Mouse (Mus musculus): ENCODE results near the gene Eftud2. TPM values are rescaled to one million over a fixed set of nuclear protein-coding genes. Genes with fewer than 3 reads are reported as not detected.

Gene Eftud2
- 87.3 and 98.5 TPM in 2 replicates for polyA plus RNA-seq (2015; fragmentation: Nextera tagmentation; extraction: Ambion mirVana)

DNA sequence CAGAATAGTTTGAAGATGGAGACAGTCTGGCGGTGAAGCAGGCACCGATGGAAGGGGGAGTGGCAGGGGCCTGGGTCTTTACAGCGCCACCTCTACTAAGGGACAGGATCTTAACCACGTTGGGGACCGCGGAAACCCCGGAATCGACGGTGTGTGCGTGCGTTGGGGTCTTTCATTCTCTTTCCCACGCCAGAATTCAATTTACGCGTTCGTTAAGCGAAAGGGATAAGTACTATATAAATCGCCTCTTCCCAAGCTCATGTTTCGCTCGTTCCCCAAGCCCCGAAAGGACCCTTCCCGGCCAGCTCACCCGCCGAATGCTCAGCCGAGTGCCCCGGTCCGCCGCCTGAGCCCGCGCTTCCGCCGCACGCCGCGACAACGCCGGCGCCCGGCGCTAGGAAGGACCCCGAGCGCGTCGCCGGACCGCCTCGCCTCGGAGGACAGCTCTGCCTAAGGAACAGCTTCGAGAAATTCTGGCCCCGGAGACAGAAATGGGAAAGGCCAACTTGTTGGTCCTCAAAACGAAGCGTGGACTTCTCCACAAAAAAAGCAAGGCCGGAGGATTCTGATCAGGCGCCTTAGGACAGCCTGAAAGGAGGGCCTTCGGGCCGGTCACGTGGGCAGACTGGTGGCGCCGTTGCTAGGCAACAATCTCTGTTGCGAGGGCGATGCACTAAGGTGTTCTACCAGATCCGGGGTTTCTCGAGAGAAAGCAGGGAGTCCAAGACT, at the start of gene Eftud2, which contains the start of gene Ccdc103:
Gene Eftud2 (minus strand): TSS at position 401 of the 729 bp plus-strand sequence.
Gene Ccdc103 (plus strand): TSS at position 620 of the 729 bp plus-strand sequence.
- Histone ChIP-seq H3K36me3 (ENCODE audit: control insufficient read depth, insufficient read depth) (peaks cover 9% of the 10 kb centered on the region; the same call in 1 of the 2 replicates), H3K4me1 (ENCODE audit: control insufficient read depth, low read depth, low read length) (peaks cover 23% of the 10 kb centered on the region), H3K4me3 (ENCODE audit: low read depth, low read length) (peak within 1 kb of the TSS; percentile 75), H3K27me3 (ENCODE audit: control insufficient read depth, insufficient read depth, low read depth, low read length) (peaks cover 4% of the 10 kb centered on the region), H3K9me3 (replicated peaks; ENCODE audit: control insufficient read depth, low read length) (no peaks in the 10 kb centered on the region), H3K27ac (ENCODE audit: low read length) (peak within 1 kb of the TSS; percentile 79), H3K4me2 (ENCODE audit: low read depth, low read length) (peak within 1 kb of the TSS; percentile 89), H3K9ac (ENCODE audit: low read depth, low read length) (peak within 1 kb of the TSS; percentile 80)
- under 1% methylated on average over 62 of the region's 62 CpGs for WGBS (ENCODE audit: insufficient replicate concordance)
- ATAC-seq (ENCODE audit: low read depth) = peak; percentile 91

DNA sequence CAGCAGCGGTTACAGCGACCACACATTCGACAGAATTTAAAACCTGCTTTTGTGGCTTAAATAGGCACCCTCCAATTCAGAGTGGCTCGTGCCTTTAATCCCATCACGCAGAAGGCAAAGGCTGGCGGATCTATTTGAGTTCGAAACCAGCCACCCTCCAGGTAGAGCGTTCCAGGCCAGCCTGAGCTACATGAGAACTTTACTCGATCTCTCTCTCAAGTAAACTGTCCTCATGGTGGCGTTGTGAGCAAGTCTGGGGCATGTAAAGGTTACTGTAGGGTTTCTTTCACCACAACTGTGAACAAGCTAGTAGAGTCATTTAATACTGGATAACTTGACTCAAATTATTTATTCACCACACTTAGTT, 44.5 kb upstream of the Eftud2 start:
- Histone ChIP-seq H3K4me1 (ENCODE audit: control insufficient read depth, low read depth, low read length) (peaks cover 18% of the 10 kb centered on the region), H3K4me2 (ENCODE audit: low read depth, low read length) (peak overlapping the region; percentile 63), H3K9ac (ENCODE audit: low read depth, low read length) (peak overlapping the region; percentile 95), H3K27me3 (ENCODE audit: control insufficient read depth, insufficient read depth, low read depth, low read length) (0 out of 2 replicates have a peak, but pooled peaks cover under 1% of the 10 kb centered on the region), H3K9me3 (replicated peaks; ENCODE audit: control insufficient read depth, low read length) (no peaks in the 10 kb centered on the region), H3K27ac (ENCODE audit: low read length) (peak overlapping the region; percentile 97), H3K4me3 (ENCODE audit: low read depth, low read length) (peak overlapping the region; percentile 94), H3K36me3 (ENCODE audit: control insufficient read depth, insufficient read depth) (peaks cover 9% of the 10 kb centered on the region)
- WGBS (ENCODE audit: insufficient replicate concordance) = under 1% methylated on average over 10 of the region's 10 CpGs
- peak; percentile 25 for ATAC-seq (ENCODE audit: low read depth)

DNA sequence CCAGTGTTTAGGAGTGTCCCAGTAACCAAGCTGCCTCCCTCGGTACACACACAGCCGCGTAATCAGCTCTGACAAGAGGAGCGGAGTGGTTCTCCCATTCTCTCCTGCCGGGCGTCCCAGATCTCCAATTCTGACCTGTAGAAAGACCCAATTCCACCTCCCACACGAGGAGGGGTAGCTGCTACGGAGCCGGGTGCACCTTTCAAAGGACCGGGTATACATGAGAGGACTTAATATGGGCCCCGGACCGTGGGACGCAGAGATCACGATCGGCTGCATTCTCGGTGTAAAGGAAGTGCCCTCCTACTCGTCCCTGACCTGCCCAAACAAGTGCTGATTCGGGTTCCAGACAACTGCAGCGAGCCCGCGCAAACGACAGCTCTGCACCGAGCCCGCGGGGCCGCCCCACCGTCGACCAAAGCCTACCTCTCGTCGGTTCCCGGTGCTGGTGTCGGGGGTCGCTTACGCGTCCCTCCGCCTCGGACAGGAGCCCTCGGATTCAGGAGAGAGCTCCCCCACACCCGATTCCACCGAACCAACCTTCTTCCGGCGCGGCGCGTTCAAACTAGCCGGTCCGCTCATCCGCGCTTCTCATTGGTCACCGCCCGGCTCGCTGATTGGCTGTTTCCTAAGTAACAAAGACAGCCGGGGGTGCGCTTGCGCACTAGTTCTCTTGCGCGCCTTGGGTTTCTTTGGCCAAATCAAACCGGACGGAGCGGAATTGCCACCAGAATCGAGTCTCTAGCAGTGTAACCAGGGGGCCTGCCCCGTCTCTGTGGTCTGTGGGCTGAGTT, 44.0 kb upstream of the Eftud2 start, which contains the start of gene Kif18b:
Gene Kif18b (minus strand): TSS at position 568 of the 794 bp plus-strand sequence.
- Histone ChIP-seq H3K27me3 (ENCODE audit: control insufficient read depth, insufficient read depth, low read depth, low read length) (no peaks in the 10 kb centered on the region), H3K36me3 (ENCODE audit: control insufficient read depth, insufficient read depth) (peaks cover 9% of the 10 kb centered on the region), H3K4me2 (ENCODE audit: low read depth, low read length) (peak within 1 kb of the TSS; percentile 74), H3K27ac (ENCODE audit: low read length) (peak within 1 kb of the TSS; percentile 97), H3K9ac (ENCODE audit: low read depth, low read length) (peak within 1 kb of the TSS; percentile 95), H3K4me1 (ENCODE audit: control insufficient read depth, low read depth, low read length) (peaks cover 18% of the 10 kb centered on the region), H3K4me3 (ENCODE audit: low read depth, low read length) (peak within 1 kb of the TSS; percentile 94), H3K9me3 (replicated peaks; ENCODE audit: control insufficient read depth, low read length) (no peaks in the 10 kb centered on the region)
- under 1% methylated on average over 62 of the region's 62 CpGs for WGBS (ENCODE audit: insufficient replicate concordance)
- ATAC-seq (ENCODE audit: low read depth) = peak; percentile 93

DNA sequence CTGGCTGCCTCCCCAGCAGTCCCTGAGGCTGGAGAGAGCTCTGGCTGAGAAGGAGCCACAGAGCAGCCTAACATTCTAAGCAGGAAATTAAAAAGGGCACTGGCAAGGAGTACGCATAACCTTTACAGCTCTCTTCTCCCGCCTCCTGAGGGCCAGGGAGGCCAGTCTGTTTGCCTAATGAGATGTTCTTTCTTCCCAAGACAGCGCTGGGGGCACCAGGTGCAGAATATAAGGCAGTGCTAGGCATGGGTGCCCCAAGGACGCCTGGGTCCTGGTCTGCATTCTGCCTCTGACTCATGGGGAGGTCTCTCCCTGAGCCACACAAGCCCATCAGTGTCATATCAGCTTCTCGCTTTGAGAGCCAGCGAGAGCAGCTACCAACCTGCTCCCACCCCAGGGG, 40.7 kb upstream of the Eftud2 start:
- H3K4me3 ChIP-seq (ENCODE audit: low read depth, low read length) = no peak overlapping the region
- WGBS (ENCODE audit: insufficient replicate concordance) = 87% methylated on average over 6 of the region's 6 CpGs
- ATAC-seq (ENCODE audit: low read depth) = no peak
- H3K27me3 ChIP-seq (ENCODE audit: control insufficient read depth, insufficient read depth, low read depth, low read length) = no peaks in the 10 kb centered on the region
- H3K4me2 ChIP-seq (ENCODE audit: low read depth, low read length) = no peak overlapping the region
- H3K36me3 ChIP-seq (ENCODE audit: control insufficient read depth, insufficient read depth) = peaks cover 10% of the 10 kb centered on the region
- H3K4me1 ChIP-seq (ENCODE audit: control insufficient read depth, low read depth, low read length) = peaks cover 18% of the 10 kb centered on the region
- H3K9ac ChIP-seq (ENCODE audit: low read depth, low read length) = no peak overlapping the region
- H3K27ac ChIP-seq (ENCODE audit: low read length) = 0 out of 2 replicates have a peak overlapping the region, but pooled peaks have one; percentile 10
- no peaks in the 10 kb centered on the region for H3K9me3 ChIP-seq (replicated peaks; ENCODE audit: control insufficient read depth, low read length)

DNA sequence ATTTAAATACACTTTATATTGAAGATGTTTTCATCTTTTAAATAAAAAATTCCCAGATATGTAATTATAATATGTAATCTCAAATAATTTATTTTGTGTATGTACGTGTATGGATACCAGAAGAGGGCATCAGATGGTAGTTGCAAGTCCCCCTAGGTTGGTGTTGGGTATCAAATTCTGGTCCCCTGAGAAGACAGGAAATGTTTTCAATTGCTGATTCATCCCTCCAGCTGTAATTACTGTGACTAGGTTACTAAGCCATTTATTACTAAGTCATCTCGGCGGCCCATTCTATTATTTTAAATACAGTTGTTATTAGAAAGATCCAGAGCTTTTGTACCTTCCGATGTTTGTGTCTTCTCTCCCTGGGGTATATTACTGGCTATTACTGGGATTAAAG, 37.3 kb upstream of the Eftud2 start:
- Histone ChIP-seq H3K27me3 (ENCODE audit: control insufficient read depth, insufficient read depth, low read depth, low read length) (no peaks in the 10 kb centered on the region), H3K4me1 (ENCODE audit: control insufficient read depth, low read depth, low read length) (peaks cover 14% of the 10 kb centered on the region), H3K9me3 (replicated peaks; ENCODE audit: control insufficient read depth, low read length) (no peaks in the 10 kb centered on the region), H3K4me2 (ENCODE audit: low read depth, low read length) (no peak overlapping the region), H3K27ac (ENCODE audit: low read length) (no peak overlapping the region), H3K36me3 (ENCODE audit: control insufficient read depth, insufficient read depth) (peaks cover 45% of the 10 kb centered on the region), H3K9ac (ENCODE audit: low read depth, low read length) (no peak overlapping the region), H3K4me3 (ENCODE audit: low read depth, low read length) (no peak overlapping the region)
- ATAC-seq (ENCODE audit: low read depth) = no peak
- WGBS (ENCODE audit: insufficient replicate concordance) = 78% methylated on average over 4 of the region's 4 CpGs

DNA sequence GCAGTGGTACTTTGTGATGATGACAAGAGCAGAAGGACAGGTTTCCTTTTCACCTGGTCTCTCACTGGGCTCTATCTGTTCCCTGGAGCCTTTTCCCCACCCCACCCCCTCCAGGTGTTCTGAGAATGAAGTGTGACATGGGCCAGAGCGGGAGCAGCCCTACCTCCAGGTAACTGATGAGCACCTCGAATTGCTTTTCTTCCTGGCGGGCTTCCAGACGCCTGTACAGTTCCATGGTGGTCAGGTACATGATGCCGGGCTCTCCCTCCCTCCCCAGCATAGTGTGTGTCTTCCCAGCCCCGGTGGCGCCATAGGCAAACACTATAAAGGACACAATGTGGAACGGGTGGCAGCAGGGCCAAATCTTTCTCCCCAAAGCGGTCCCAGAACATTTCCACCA, 34.6 kb upstream of the Eftud2 start:
- WGBS (ENCODE audit: insufficient replicate concordance) = 90% methylated on average over 9 of the region's 9 CpGs
- peaks cover 60% of the 10 kb centered on the region for H3K36me3 ChIP-seq (ENCODE audit: control insufficient read depth, insufficient read depth)
- no peak for ATAC-seq (ENCODE audit: low read depth)

DNA sequence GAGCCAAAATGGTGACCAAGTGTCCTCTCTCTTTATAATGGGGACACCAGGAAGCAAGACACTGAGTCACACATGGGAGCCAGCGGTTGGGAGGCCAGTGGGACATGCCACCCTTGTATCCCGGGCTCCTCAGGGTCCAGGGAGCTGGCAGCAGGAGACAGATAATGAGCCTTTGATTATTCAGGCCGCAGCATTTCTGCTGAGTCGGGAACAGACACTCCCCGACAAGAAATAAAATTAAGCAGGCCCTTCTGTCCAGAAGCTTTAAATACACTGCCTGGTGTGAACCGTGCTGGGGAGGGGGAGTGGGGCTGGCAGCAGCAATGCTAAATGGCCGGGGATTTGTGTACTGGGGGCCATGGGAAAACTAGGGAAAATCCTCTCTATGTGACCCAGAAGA, 30.6 kb upstream of the Eftud2 start:
- Histone ChIP-seq H3K9ac (ENCODE audit: low read depth, low read length) (no peak overlapping the region), H3K27ac (ENCODE audit: low read length) (no peak overlapping the region), H3K27me3 (ENCODE audit: control insufficient read depth, insufficient read depth, low read depth, low read length) (no peaks in the 10 kb centered on the region), H3K4me3 (ENCODE audit: low read depth, low read length) (no peak overlapping the region), H3K4me2 (ENCODE audit: low read depth, low read length) (no peak overlapping the region), H3K9me3 (replicated peaks; ENCODE audit: control insufficient read depth, low read length) (no peaks in the 10 kb centered on the region), H3K36me3 (ENCODE audit: control insufficient read depth, insufficient read depth) (peaks cover 97% of the 10 kb centered on the region), H3K4me1 (ENCODE audit: control insufficient read depth, low read depth, low read length) (no peaks in the 10 kb centered on the region)
- 81% methylated on average over 7 of the region's 7 CpGs for whole genome bisulfite sequencing (ENCODE audit: insufficient replicate concordance)
- no peak for ATAC-seq (ENCODE audit: low read depth)

More for the DNA sequence above, 34.6 kb upstream of the Eftud2 start:
- no peaks in the 10 kb centered on the region for H3K4me1 ChIP-seq (ENCODE audit: control insufficient read depth, low read depth, low read length)
- H3K4me2 ChIP-seq (ENCODE audit: low read depth, low read length) = no peak overlapping the region
- H3K4me3 ChIP-seq (ENCODE audit: low read depth, low read length) = no peak overlapping the region
- H3K9me3 ChIP-seq (replicated peaks; ENCODE audit: control insufficient read depth, low read length) = no peaks in the 10 kb centered on the region
- H3K27me3 ChIP-seq (ENCODE audit: control insufficient read depth, insufficient read depth, low read depth, low read length) = no peaks in the 10 kb centered on the region
- H3K27ac ChIP-seq (ENCODE audit: low read length) = no peak overlapping the region
- no peak overlapping the region for H3K9ac ChIP-seq (ENCODE audit: low read depth, low read length)

DNA sequence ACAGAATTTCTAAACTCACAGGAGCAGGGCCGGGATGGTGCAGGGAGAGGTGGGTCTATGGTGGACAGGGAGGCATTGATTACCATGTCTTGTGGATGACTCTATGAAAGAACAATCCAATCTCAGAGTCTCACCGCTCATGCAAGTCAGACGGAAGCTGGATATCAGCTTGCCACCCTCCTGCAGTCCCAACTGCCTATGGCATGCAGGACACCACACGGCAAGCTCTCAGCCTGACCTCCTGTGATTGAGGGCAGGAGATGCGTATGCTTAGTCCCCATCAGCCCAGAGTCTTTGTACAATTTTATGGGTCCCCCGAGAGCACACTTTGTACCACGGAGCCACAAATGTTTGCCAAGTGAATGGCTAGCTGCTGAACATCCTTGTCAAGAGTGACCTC, 22.9 kb upstream of the Eftud2 start:
- no peak for ATAC-seq (ENCODE audit: low read depth)
- Histone ChIP-seq H3K36me3 (ENCODE audit: control insufficient read depth, insufficient read depth) (peaks cover 39% of the 10 kb centered on the region), H3K4me2 (ENCODE audit: low read depth, low read length) (no peak overlapping the region), H3K9ac (ENCODE audit: low read depth, low read length) (no peak overlapping the region), H3K4me1 (ENCODE audit: control insufficient read depth, low read depth, low read length) (no peaks in the 10 kb centered on the region; the same call in 1 of the 2 replicates), H3K4me3 (ENCODE audit: low read depth, low read length) (no peak overlapping the region), H3K9me3 (replicated peaks; ENCODE audit: control insufficient read depth, low read length) (no peaks in the 10 kb centered on the region), H3K27me3 (ENCODE audit: control insufficient read depth, insufficient read depth, low read depth, low read length) (no peaks in the 10 kb centered on the region), H3K27ac (ENCODE audit: low read length) (no peak overlapping the region)
- 78% methylated on average over 7 of the region's 7 CpGs for WGBS (ENCODE audit: insufficient replicate concordance)

All from liver, embryonic 16.5 days (tissue).